Mouse (Mus musculus): ENCODE data around the gene Tnik. TPM values are rescaled to one million over a fixed set of nuclear protein-coding genes. Genes with fewer than 3 reads are reported as not detected.
A peak's percentile ranks its signal among the peaks of the same experiment; 100 is the strongest.

Tnik gene
- polyA plus RNA-seq, 1 experiment from 2014 or later = 40.1 TPM

DNA sequence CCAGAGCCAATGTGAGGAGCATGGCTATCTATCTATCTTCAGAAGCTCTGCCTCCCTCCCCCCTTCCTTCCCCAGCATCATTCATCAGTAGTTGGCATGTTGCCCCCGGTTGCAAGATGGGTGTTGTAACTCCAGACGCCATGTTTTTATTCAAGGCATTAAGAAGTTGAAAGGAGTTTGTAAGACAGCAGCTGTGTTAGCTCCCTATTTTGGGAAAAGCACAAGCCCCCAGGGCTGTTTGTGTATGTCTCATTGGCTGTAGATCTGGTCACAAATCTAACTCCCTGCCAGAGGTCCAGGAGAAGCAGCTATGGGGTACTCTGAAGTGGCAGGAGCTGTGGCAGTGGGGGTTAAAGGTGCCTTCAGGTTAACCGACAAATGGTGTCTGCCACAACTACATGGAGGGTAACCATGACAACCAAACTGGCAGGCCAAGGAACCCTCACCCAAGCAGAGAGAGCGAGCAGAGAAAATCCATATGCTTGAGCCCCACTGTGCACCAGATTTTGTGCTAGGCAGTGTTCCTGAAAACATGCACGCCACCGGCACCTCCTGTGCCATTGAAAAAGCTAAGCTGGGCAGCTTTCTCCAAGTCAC is 287.6 kb downstream of the Tnik start:
- Histone ChIP-seq H3K9ac (ENCODE audit: low read depth, low read length) (no peak overlapping the region), H3K9me3 (ENCODE audit: control insufficient read depth, low read length) (no peaks in the 10 kb centered on the region), H3K27me3 (ENCODE audit: control insufficient read depth, insufficient read depth, low read length) (no peaks in the 10 kb centered on the region), H3K4me1 (replicated peaks; ENCODE audit: control insufficient read depth, insufficient read depth, low read length) (no peaks in the 10 kb centered on the region), H3K4me2 (replicated peaks; ENCODE audit: low read depth, low read length) (no peak overlapping the region), H3K4me3 (ENCODE audit: low read depth, low read length) (no peak overlapping the region), H3K36me3 (ENCODE audit: control insufficient read depth, insufficient read depth, low read length) (no peaks in the 10 kb centered on the region), H3K27ac (ENCODE audit: low read depth, low read length) (no peak overlapping the region)
- WGBS = 50% methylated on average over 6 of the region's 6 CpGs
- DNase-seq (ENCODE audit: low spot score) (no peak), ATAC-seq (ENCODE audit: low FRiP score) (no peak)

GRCm38 (mm10) chr3:28551756-28552155 is 288.7 kb downstream of the Tnik start:
- DNase-seq (ENCODE audit: low spot score) (no peak), ATAC-seq (ENCODE audit: low FRiP score) (no peak)
- Histone ChIP-seq H3K36me3 (ENCODE audit: control insufficient read depth, insufficient read depth, low read length) (no peaks in the 10 kb centered on the region), H3K4me2 (replicated peaks; ENCODE audit: low read depth, low read length) (no peak overlapping the region), H3K9ac (ENCODE audit: low read depth, low read length) (no peak overlapping the region), H3K27ac (ENCODE audit: low read depth, low read length) (no peak overlapping the region), H3K9me3 (ENCODE audit: control insufficient read depth, low read length) (no peaks in the 10 kb centered on the region), H3K4me1 (replicated peaks; ENCODE audit: control insufficient read depth, insufficient read depth, low read length) (no peaks in the 10 kb centered on the region), H3K27me3 (ENCODE audit: control insufficient read depth, insufficient read depth, low read length) (no peaks in the 10 kb centered on the region), H3K4me3 (ENCODE audit: low read depth, low read length) (no peak overlapping the region)
- WGBS = 68% methylated on average over 1 of the region's 1 CpGs

- 91% methylated on average over 9 of the region's 9 CpGs for WGBS
- DNase-seq (ENCODE audit: low spot score) (no peak), ATAC-seq (ENCODE audit: low FRiP score) (no peak)
- Histone ChIP-seq H3K27ac (ENCODE audit: low read depth, low read length) (no peak overlapping the region), H3K9me3 (ENCODE audit: control insufficient read depth, low read length) (no peaks in the 10 kb centered on the region), H3K9ac (ENCODE audit: low read depth, low read length) (no peak overlapping the region), H3K36me3 (ENCODE audit: control insufficient read depth, insufficient read depth, low read length) (no peaks in the 10 kb centered on the region), H3K4me3 (ENCODE audit: low read depth, low read length) (no peak overlapping the region), H3K27me3 (ENCODE audit: control insufficient read depth, insufficient read depth, low read length) (no peaks in the 10 kb centered on the region), H3K4me1 (replicated peaks; ENCODE audit: control insufficient read depth, insufficient read depth, low read length) (no peaks in the 10 kb centered on the region), H3K4me2 (replicated peaks; ENCODE audit: low read depth, low read length) (no peak overlapping the region)
Measured at GRCm38 (mm10) chr3:28554934-28555333, 291.9 kb downstream of the Tnik start.

GRCm38 (mm10) chr3:28555795-28556570 is 293.0 kb downstream of the Tnik start:
- no peak for ATAC-seq (ENCODE audit: low FRiP score)
- WGBS = 74% methylated on average over 7 of the region's 7 CpGs
- no peaks in the 10 kb centered on the region for H3K36me3 ChIP-seq (ENCODE audit: control insufficient read depth, insufficient read depth, low read length)

DNA sequence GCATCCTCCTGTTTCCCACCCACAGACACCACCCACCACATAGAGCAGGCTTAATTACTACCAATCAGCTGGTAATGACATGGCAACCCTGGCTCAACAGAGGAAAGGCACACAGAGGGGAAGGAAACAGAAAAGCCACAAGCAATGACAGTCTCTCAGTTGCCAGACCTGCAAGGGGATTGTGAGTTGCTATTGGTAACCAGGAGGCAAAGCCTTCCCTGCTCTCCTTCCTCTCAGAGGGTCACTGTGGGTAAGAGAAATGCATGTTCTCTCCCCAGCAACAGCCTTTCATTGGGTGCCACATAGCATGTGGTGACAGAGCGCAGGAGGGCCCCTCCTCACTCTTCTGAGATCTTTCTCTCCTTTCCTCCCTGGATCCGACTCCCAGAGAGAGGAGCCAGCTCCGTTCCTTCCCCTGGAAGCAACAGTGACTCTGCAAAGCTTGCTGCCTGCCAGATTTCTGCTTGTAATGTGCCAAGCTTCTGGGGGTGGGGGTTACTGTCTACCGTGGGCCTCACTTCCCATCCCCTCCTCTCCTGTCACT is 295.4 kb downstream of the Tnik start:
- DNase-seq (ENCODE audit: low spot score) (no peak), ATAC-seq (ENCODE audit: low FRiP score) (no peak)
- H3K9ac ChIP-seq (ENCODE audit: low read depth, low read length) = no peak overlapping the region
- WGBS = 77% methylated on average over 4 of the region's 4 CpGs
- no peak overlapping the region for H3K4me2 ChIP-seq (replicated peaks; ENCODE audit: low read depth, low read length)
- H3K4me3 ChIP-seq (ENCODE audit: low read depth, low read length) = no peak overlapping the region
- H3K27me3 ChIP-seq (ENCODE audit: control insufficient read depth, insufficient read depth, low read length) = no peaks in the 10 kb centered on the region
- no peaks in the 10 kb centered on the region for H3K9me3 ChIP-seq (ENCODE audit: control insufficient read depth, low read length)
- H3K36me3 ChIP-seq (ENCODE audit: control insufficient read depth, insufficient read depth, low read length) = no peaks in the 10 kb centered on the region
- H3K27ac ChIP-seq (ENCODE audit: low read depth, low read length) = no peak overlapping the region
- no peaks in the 10 kb centered on the region for H3K4me1 ChIP-seq (replicated peaks; ENCODE audit: control insufficient read depth, insufficient read depth, low read length)

More at GRCm38 (mm10) chr3:28555795-28556570, 293.0 kb downstream of the Tnik start:
- no peak overlapping the region for H3K4me3 ChIP-seq (ENCODE audit: low read depth, low read length)
- DNase-seq (ENCODE audit: low spot score) = no peak
- no peak overlapping the region for H3K9ac ChIP-seq (ENCODE audit: low read depth, low read length)
- H3K4me2 ChIP-seq (replicated peaks; ENCODE audit: low read depth, low read length) = no peak overlapping the region
- no peak overlapping the region for H3K27ac ChIP-seq (ENCODE audit: low read depth, low read length)
- no peaks in the 10 kb centered on the region for H3K27me3 ChIP-seq (ENCODE audit: control insufficient read depth, insufficient read depth, low read length)
- H3K9me3 ChIP-seq (ENCODE audit: control insufficient read depth, low read length) = no peaks in the 10 kb centered on the region
- H3K4me1 ChIP-seq (replicated peaks; ENCODE audit: control insufficient read depth, insufficient read depth, low read length) = no peaks in the 10 kb centered on the region

- DNase-seq (ENCODE audit: low spot score) (no peak), ATAC-seq (ENCODE audit: low FRiP score) (no peak)
- Histone ChIP-seq H3K36me3 (ENCODE audit: control insufficient read depth, insufficient read depth, low read length) (no peaks in the 10 kb centered on the region), H3K27me3 (ENCODE audit: control insufficient read depth, insufficient read depth, low read length) (no peaks in the 10 kb centered on the region), H3K9ac (ENCODE audit: low read depth, low read length) (no peak overlapping the region), H3K4me1 (replicated peaks; ENCODE audit: control insufficient read depth, insufficient read depth, low read length) (no peaks in the 10 kb centered on the region), H3K4me2 (replicated peaks; ENCODE audit: low read depth, low read length) (no peak overlapping the region), H3K9me3 (ENCODE audit: control insufficient read depth, low read length) (no peaks in the 10 kb centered on the region), H3K27ac (ENCODE audit: low read depth, low read length) (no peak overlapping the region), H3K4me3 (ENCODE audit: low read depth, low read length) (no peak overlapping the region)
- 75% methylated on average over 4 of the region's 4 CpGs for WGBS
Measured at GRCm38 (mm10) chr3:28561408-28561807, 298.4 kb downstream of the Tnik start.

GRCm38 (mm10) chr3:28562612-28563332 is 299.8 kb downstream of the Tnik start:
- no peaks in the 10 kb centered on the region for H3K27me3 ChIP-seq (ENCODE audit: control insufficient read depth, insufficient read depth, low read length)
- no peaks in the 10 kb centered on the region for H3K36me3 ChIP-seq (ENCODE audit: control insufficient read depth, insufficient read depth, low read length)
- H3K27ac ChIP-seq (ENCODE audit: low read depth, low read length) = no peak overlapping the region
- no peaks in the 10 kb centered on the region for H3K9me3 ChIP-seq (ENCODE audit: control insufficient read depth, low read length)
- no peak overlapping the region for H3K9ac ChIP-seq (ENCODE audit: low read depth, low read length)
- H3K4me2 ChIP-seq (replicated peaks; ENCODE audit: low read depth, low read length) = no peak overlapping the region
- H3K4me1 ChIP-seq (replicated peaks; ENCODE audit: control insufficient read depth, insufficient read depth, low read length) = no peaks in the 10 kb centered on the region
- DNase-seq (ENCODE audit: low spot score) = peak; percentile 56
- no peak for ATAC-seq (ENCODE audit: low FRiP score)
- WGBS = 74% methylated on average over 10 of the region's 10 CpGs
- no peak overlapping the region for H3K4me3 ChIP-seq (ENCODE audit: low read depth, low read length)

- DNase-seq (ENCODE audit: low spot score) (no peak), ATAC-seq (ENCODE audit: low FRiP score) (peak; percentile 45; the same call in 1 of the 2 replicates)
- Histone ChIP-seq H3K27ac (ENCODE audit: low read depth, low read length) (no peak overlapping the region), H3K4me2 (replicated peaks; ENCODE audit: low read depth, low read length) (no peak overlapping the region), H3K36me3 (ENCODE audit: control insufficient read depth, insufficient read depth, low read length) (no peaks in the 10 kb centered on the region), H3K4me1 (replicated peaks; ENCODE audit: control insufficient read depth, insufficient read depth, low read length) (no peaks in the 10 kb centered on the region), H3K9me3 (ENCODE audit: control insufficient read depth, low read length) (no peaks in the 10 kb centered on the region), H3K27me3 (ENCODE audit: control insufficient read depth, insufficient read depth, low read length) (no peaks in the 10 kb centered on the region), H3K4me3 (ENCODE audit: low read depth, low read length) (no peak overlapping the region), H3K9ac (ENCODE audit: low read depth, low read length) (no peak overlapping the region)
- WGBS = 77% methylated on average over 12 of the region's 12 CpGs
Measured at GRCm38 (mm10) chr3:28564370-28565357, 301.6 kb downstream of the Tnik start.
